ENCODE assay signal across 13 mouse cellular contexts in the genomic region with DNA sequence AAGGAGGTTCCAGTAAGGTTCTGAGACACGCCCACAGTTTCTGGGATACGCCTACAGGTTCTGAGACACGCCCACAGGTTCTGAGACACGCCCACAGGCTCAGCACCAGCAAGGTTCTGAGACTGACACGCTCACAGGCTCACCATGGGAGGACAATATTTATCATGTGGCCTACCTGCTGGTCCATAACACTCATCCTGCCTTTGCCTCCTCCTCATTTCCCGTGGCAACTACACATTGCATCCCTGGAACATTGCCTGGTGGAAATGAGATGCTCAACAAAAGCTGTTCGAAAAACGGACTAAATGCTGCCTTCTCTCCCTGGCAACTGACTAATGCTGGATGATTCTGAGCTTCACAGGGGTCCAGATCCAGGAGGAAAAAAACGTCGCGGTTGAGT.
DNase-seq lines count a peak whose midpoint lies in the region; ATAC-seq lines count a peak whose summit lies in the region.
"Had no signal": no experiment of that assay in that cellular context is flagged by ENCODE, and none has a peak within 500 bp of the region (broad histone marks: within the 10 kb centered on the region; RNA-seq: fewer than 3 reads in every experiment).

No protein-coding gene starts in this region.

- H3K9ac ChIP-seq in midbrain, embryonic 12.5 days (replicated peaks) = no peak overlapping the region
- H3K9ac ChIP-seq in midbrain, embryonic 11.5 days (ENCODE audit: low read length) = no peak overlapping the region
- H3K9ac ChIP-seq: limb, embryonic 13.5 days had no signal

- ATAC-seq in midbrain, embryonic 12.5 days (ENCODE audit: low FRiP score, low read depth) = peak; percentile 63; the same call in 1 of the 2 replicates
- ATAC-seq in midbrain, embryonic 11.5 days (ENCODE audit: low FRiP score) = no peak

- H3K27me3 ChIP-seq in midbrain, embryonic 12.5 days = no peaks in the 10 kb centered on the region
- H3K27me3 ChIP-seq in midbrain, embryonic 11.5 days (ENCODE audit: control insufficient read depth, insufficient read depth, low read length) = no peaks in the 10 kb centered on the region
- H3K27me3 ChIP-seq: limb, embryonic 13.5 days had no signal

- no peak overlapping the region for H3K27ac ChIP-seq in midbrain, embryonic 12.5 days (replicated peaks)
- H3K27ac ChIP-seq in midbrain, embryonic 11.5 days (ENCODE audit: low read depth, low read length) = no peak overlapping the region
- H3K27ac ChIP-seq: embryonic facial prominence, embryonic 10.5 days; limb, embryonic 13.5 days had no signal

- DNase-seq in midbrain, embryonic 11.5 days (ENCODE audit: low spot score, missing footprints) = no peak
- peak; percentile 24 to 41 for DNase-seq in cerebellum, postnatal 14 days
- DNase-seq in layer of hippocampus, postnatal 10 days (ENCODE audit: low spot score in 2 of 2) = peak; percentile 32 to 55
- DNase-seq in right cerebral cortex, postnatal 4 days = peak; percentile 7
- no peak for DNase-seq in heart, adult 8-10 months (ENCODE audit: low spot score)
- DNase-seq in kidney, adult 18-20 months = no peak
- no peak for DNase-seq in lung, adult 18-20 months
- DNase-seq: adrenal gland, adult 2 months; gastrocnemius, postnatal 10 days; thymus, adult 18-20 months had no signal

- H3K36me3 ChIP-seq in midbrain, embryonic 12.5 days = no peaks in the 10 kb centered on the region
- H3K36me3 ChIP-seq in midbrain, embryonic 11.5 days (ENCODE audit: control insufficient read depth, insufficient read depth, low read length) = no peaks in the 10 kb centered on the region
- H3K36me3 ChIP-seq: embryonic facial prominence, embryonic 10.5 days; limb, embryonic 13.5 days had no signal

- H3K4me1 ChIP-seq in midbrain, embryonic 12.5 days = no peaks in the 10 kb centered on the region
- no peaks in the 10 kb centered on the region for H3K4me1 ChIP-seq in midbrain, embryonic 11.5 days (ENCODE audit: control insufficient read depth, insufficient read depth, low read length)
- H3K4me1 ChIP-seq: embryonic facial prominence, embryonic 10.5 days; limb, embryonic 13.5 days had no signal

- H3K4me2 ChIP-seq in midbrain, embryonic 12.5 days (replicated peaks) = no peak overlapping the region
- H3K4me2 ChIP-seq in midbrain, embryonic 11.5 days = no peak overlapping the region
- H3K4me2 ChIP-seq: limb, embryonic 13.5 days had no signal

- H3K4me3 ChIP-seq in midbrain, embryonic 12.5 days = no peak overlapping the region
- no peak overlapping the region for H3K4me3 ChIP-seq in midbrain, embryonic 11.5 days (ENCODE audit: low read depth, low read length)
- H3K4me3 ChIP-seq: embryonic facial prominence, embryonic 10.5 days; limb, embryonic 13.5 days had no signal

- H3K9me3 ChIP-seq in midbrain, embryonic 12.5 days = no peaks in the 10 kb centered on the region
- no peaks in the 10 kb centered on the region for H3K9me3 ChIP-seq in midbrain, embryonic 11.5 days (ENCODE audit: control insufficient read depth, low read length)
- H3K9me3 ChIP-seq: embryonic facial prominence, embryonic 10.5 days; limb, embryonic 13.5 days had no signal

- 61% methylated on average over 11 of the region's 11 CpGs for WGBS in midbrain, embryonic 12.5 days
- WGBS in midbrain, embryonic 11.5 days = 62% methylated on average over 11 of the region's 11 CpGs

Comparison
In these comparisons a context has a peak if more than half of its experiments do, and no peak if none do; other contexts are left out.
1. DNase-seq: peak in cerebellum, postnatal 14 days (2 of 2), layer of hippocampus, postnatal 10 days (2 of 2) and right cerebral cortex, postnatal 4 days (single experiment); none in midbrain, embryonic 11.5 days (single experiment), heart, adult 8-10 months (single experiment), kidney, adult 18-20 months (single experiment) and lung, adult 18-20 months (0 of 2).